Mouse (Mus musculus) lung, embryonic 14.5 days (tissue): ENCODE measurements around the gene Exosc7. TPM values are rescaled to one million over a fixed set of nuclear protein-coding genes. Genes with fewer than 3 reads are reported as not detected.

ENCODE experiments used
- ATAC-seq: fragments of 200-750 bp; cut with Nextera tagmentation; 2 replicates; pipeline ENCODE4 v1.8.0; 2017; ENCODE audit warnings: mild to moderate bottlenecking, moderate TSS enrichment, moderate library complexity; ENCODE audit not compliant: insufficient read depth
- DNase-seq: peaks from one replicate; pipeline ENCODE4 v3.0.0-alpha.2; 2015
- H3K27ac ChIP-seq: fragments of 300-500 bp; sonication (generic); 2 replicates; pipeline ENCODE4 v1.5.1; 2014; ENCODE audit warnings: low read depth, mild to moderate bottlenecking, moderate library complexity
- H3K27me3 ChIP-seq: fragments of 300-500 bp; sonication (generic); 2 replicates; pipeline ENCODE4 v1.6.1; 2014; ENCODE audit warnings: low read length, control low read depth; ENCODE audit not compliant: insufficient read depth
- H3K36me3 ChIP-seq: fragments of 300-500 bp; sonication (generic); 2 replicates; pipeline ENCODE4 v1.6.1; 2014; ENCODE audit warnings: control low read depth; ENCODE audit not compliant: insufficient read depth
- H3K4me1 ChIP-seq: fragments of 300-500 bp; sonication (generic); 2 replicates; pipeline ENCODE4 v1.6.1; 2014; ENCODE audit warnings: antibody characterized with exemption, control low read depth; ENCODE audit not compliant: insufficient read depth
- H3K4me2 ChIP-seq: fragments of 300-500 bp; sonication (generic); 2 replicates; pipeline ENCODE4 v1.6.1; 2014; ENCODE audit warnings: mild to moderate bottlenecking
- H3K4me3 ChIP-seq: fragments of 300-500 bp; sonication (generic); 2 replicates; pipeline ENCODE4 v1.5.1; 2014; ENCODE audit warnings: low read depth, low read length
- H3K9ac ChIP-seq: fragments of 300-500 bp; sonication (generic); 2 replicates; pipeline ENCODE4 v1.6.1; 2014
- H3K9me3 ChIP-seq: fragments of 300-500 bp; sonication (generic); 2 replicates; pipeline ENCODE4 v1.6.1; 2016; ENCODE audit warnings: low read depth, low read length, control low read depth
- CTCF ChIP-seq: IDR thresholded peaks from 2 replicates; pipeline ENCODE4 v1.5.1; 2016; ENCODE audit warnings: antibody characterized with exemption, low read depth
- WGBS: fragments of 180-500 bp; shearing (Covaris S2); extraction: QIAGEN DNeasy Blood & Tissue Kit; methylation state at CpG from one replicate; pipeline ENCODE4 v1.1.7; 2014; 5-methylcytosine and 5-hydroxymethylcytosine counted together
- polyA plus RNA-seq: library from polyadenylated mRNA; unstranded; fragments of >200 nt; fragmentation: Nextera tagmentation; extraction: Ambion mirVana; gene quantifications from 2 replicates; pipeline ENCODE4 v1.2.1, GENCODE M21; 2014

Exosc7 gene
- polyA plus RNA-seq: 123 and 132 TPM in 2 replicates

DNA sequence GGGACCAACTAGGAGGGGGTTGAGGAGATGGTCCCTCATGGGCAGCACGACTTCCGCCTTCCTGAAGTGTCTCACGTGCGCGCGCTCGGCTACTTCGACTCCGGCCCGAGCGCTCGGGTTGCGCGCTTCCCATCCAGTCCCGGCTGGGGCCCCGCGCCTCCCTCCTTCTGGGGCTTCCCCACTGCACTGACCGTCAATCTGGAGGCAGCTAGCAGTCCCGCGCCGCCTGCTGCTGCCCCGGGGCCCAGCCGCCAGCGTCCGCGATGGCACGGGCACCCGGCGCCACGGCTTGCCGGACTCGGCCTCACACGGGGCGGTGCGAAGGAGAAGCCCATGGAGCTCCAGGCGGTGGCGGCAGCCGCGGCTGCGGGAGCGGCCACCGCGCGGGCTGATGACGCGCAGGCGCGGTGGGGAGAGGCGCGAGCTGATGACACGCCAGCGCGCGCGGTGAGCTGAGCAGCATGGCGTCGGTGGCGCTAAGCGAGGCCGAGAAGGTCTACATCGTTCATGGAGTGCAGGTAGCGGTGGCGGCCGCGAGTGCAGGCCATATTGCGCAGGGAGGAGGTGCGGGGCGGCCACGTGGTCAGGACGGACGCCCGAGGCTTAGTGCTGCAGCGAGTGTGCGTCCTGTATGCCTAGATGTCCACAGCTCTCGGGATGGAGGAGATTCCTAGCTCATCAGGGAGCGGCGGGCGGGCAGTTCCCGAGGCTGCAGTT lies at the start of gene Exosc7, which contains the start of gene Zdhhc3:
Gene Exosc7, plus strand, starts transcription at position 411 of the 717 bp plus-strand sequence.
Gene Zdhhc3, minus strand, starts transcription at position 401 of the 717 bp plus-strand sequence.
- Histone ChIP-seq H3K4me2 (peak within 1 kb of the TSS; percentile 62), H3K4me3 (peak within 1 kb of the TSS; percentile 83), H3K4me1 (0 out of 2 replicates have a peak, but pooled peaks cover 5% of the 10 kb centered on the region), H3K9ac (peak within 1 kb of the TSS; percentile 85), H3K27me3 (no peaks in the 10 kb centered on the region), H3K27ac (peak within 1 kb of the TSS; percentile 91), H3K9me3 (no peaks in the 10 kb centered on the region), H3K36me3 (peaks cover 22% of the 10 kb centered on the region)
- 0 out of 2 replicates have a peak, but pooled peaks have one; percentile 1 for TF ChIP-seq CTCF
- peak; percentile 95 for DNase-seq
- ATAC-seq: peak; percentile 96
- under 1% methylated on average over 79 of the region's 79 CpGs for WGBS

DNA sequence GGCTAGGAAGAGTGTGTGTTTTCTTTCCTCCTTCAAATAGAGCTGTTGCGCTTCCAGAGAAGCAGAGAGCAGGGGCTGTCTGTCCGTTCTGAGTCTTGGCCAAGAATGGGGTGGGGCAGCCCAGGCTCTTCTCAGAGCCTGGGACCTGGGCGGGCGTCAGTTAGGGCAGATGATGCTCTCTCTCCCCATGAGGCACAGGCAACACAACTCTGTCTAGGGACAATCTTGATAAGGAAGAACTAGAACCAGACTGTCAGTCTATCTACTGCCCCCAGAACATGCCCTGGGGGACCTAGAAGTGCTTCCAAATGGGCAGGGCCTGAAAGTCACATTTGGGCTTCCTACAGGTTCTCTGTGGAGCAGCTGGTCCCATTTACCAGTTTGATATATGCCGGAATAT lies 33.9 kb upstream of the Exosc7 start:
- Histone ChIP-seq H3K36me3 (peaks cover 91% of the 10 kb centered on the region), H3K4me1 (no peaks in the 10 kb centered on the region), H3K9ac (no peak overlapping the region), H3K9me3 (no peaks in the 10 kb centered on the region), H3K4me2 (no peak overlapping the region), H3K27me3 (no peaks in the 10 kb centered on the region), H3K4me3 (no peak overlapping the region), H3K27ac (no peak overlapping the region)
- DNase-seq: no peak
- no peak for ATAC-seq
- 85% methylated on average over 5 of the region's 5 CpGs for WGBS
- TF ChIP-seq CTCF: no peak

DNA sequence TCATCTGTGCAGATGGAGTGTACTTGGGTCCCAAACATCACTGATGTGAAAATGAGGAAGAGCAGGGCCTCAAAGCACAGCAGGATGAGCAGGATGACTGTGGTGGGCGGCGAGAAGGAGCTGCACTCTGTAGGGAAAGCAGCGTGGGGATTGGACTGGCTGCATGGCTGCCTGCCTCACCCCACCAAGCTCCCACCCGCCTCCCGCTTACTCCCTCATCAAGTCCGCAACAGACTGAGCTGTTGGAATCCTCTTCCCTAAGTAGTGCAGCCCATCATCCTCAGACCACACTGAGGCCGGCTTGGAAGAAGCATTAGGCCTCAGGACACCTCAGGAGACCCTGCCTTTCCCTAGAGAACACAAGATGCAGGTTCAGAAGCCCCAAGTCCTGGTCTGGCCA lies 32.7 kb upstream of the Exosc7 start:
- Histone ChIP-seq H3K4me2 (no peak overlapping the region), H3K36me3 (peaks cover 95% of the 10 kb centered on the region), H3K4me3 (no peak overlapping the region), H3K27ac (no peak overlapping the region), H3K4me1 (no peaks in the 10 kb centered on the region), H3K27me3 (no peaks in the 10 kb centered on the region), H3K9ac (no peak overlapping the region), H3K9me3 (no peaks in the 10 kb centered on the region)
- 95% methylated on average over 7 of the region's 7 CpGs for WGBS
- TF ChIP-seq CTCF: no peak
- DNase-seq (no peak), ATAC-seq (no peak)

DNA sequence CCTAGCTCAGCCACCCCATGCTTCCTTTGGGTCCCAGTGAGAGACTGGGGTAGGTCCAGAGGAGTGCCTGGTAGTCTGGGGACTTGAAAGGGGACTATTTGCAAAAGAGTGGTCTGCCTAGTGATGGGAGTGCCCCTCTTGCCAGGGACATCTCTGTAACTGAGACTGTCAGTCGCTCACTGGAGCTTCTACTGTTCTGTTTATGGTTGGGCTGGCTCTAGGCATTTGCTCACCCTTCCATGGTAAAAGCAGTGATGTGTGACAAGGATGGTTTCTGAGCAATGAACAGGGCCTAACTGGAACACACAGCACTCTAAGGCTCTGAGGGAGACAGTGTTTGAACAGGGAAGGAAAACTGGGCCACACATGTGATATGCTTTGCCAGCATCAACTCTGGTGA lies 32.2 kb upstream of the Exosc7 start:
- no peak for ATAC-seq
- Histone ChIP-seq H3K36me3 (peaks cover 96% of the 10 kb centered on the region), H3K27ac (no peak overlapping the region), H3K27me3 (no peaks in the 10 kb centered on the region), H3K4me3 (no peak overlapping the region), H3K4me1 (no peaks in the 10 kb centered on the region), H3K9ac (no peak overlapping the region), H3K4me2 (no peak overlapping the region), H3K9me3 (no peaks in the 10 kb centered on the region)
- no peak for DNase-seq
- no peak for TF ChIP-seq CTCF
- WGBS: 89% methylated on average over 1 of the region's 1 CpGs

DNA sequence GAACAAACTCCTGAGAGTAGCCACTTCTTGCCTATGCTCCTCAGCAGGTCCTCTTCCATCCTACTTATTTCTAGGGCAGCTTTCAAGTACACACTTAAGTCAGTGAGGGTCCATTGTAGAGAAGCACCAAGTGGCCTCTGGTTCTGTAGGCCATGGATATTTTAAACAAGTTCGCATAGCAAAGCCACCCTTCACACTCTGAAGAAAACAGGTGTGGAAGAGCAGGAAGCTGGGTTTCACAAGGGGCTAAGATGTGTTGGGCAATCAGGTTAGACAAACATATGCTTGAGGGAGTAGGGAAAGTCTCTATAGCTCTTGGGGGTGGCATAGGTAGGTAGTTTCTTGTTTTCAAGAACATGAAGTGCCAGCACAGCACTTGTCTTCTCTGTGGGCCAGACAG lies 27.6 kb upstream of the Exosc7 start:
- WGBS: 59% methylated on average over 1 of the region's 1 CpGs
- TF ChIP-seq CTCF: no peak
- no peaks in the 10 kb centered on the region for H3K4me1 ChIP-seq
- ATAC-seq: no peak
- H3K9ac ChIP-seq: no peak overlapping the region
- H3K4me2 ChIP-seq: no peak overlapping the region
- no peaks in the 10 kb centered on the region for H3K27me3 ChIP-seq
- no peak for DNase-seq
- peaks cover 94% of the 10 kb centered on the region for H3K36me3 ChIP-seq
- H3K27ac ChIP-seq: no peak overlapping the region
- no peak overlapping the region for H3K4me3 ChIP-seq
- no peaks in the 10 kb centered on the region for H3K9me3 ChIP-seq

DNA sequence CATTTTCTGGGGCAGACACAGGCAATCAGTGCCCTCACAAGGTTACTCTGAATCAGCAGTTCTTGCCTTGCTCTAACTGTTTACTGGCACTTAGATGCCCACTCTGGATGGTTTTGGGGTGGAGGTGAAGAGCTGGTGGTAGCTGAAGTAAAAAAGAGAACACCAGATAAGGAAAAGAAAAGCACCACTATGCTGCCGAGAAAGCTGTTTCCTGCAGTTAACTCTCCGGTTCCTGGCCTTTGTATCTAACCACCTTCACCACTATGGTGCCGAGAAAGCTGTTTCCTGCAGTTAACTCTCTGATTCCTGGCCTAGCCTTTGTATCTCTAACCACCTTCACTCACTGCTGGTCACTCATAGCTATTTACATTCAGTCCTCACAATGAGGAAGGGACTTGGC lies 25.5 kb upstream of the Exosc7 start:
- Histone ChIP-seq H3K4me1 (no peaks in the 10 kb centered on the region), H3K4me3 (no peak overlapping the region), H3K27ac (no peak overlapping the region), H3K4me2 (no peak overlapping the region), H3K27me3 (no peaks in the 10 kb centered on the region), H3K9me3 (no peaks in the 10 kb centered on the region), H3K36me3 (peaks cover 83% of the 10 kb centered on the region), H3K9ac (no peak overlapping the region)
- 61% methylated on average over 3 of the region's 3 CpGs for WGBS
- ATAC-seq (no peak), DNase-seq (no peak)
- TF ChIP-seq CTCF: no peak

DNA sequence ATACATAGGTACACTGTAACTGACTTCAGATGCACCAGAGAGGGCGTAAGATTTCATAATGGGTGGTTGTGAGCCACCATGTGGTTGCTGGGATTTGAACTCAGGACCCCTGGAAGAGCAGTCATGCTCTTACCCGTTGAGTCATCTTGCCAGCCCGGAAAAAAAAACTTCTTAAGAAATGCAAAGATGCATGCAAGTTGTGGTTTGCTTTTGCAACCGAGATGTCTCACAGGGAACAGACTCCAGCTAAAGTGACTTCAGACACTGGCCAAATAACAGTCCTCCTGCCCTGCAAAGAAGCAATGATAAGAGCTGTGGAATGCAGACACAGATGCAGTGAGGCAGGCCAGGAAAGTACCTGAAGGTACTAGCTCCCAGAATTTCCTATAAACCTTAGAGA lies 22.2 kb upstream of the Exosc7 start:
- DNase-seq (no peak), ATAC-seq (no peak)
- Histone ChIP-seq H3K36me3 (peaks cover 76% of the 10 kb centered on the region), H3K9me3 (no peaks in the 10 kb centered on the region), H3K4me1 (no peaks in the 10 kb centered on the region), H3K27me3 (no peaks in the 10 kb centered on the region), H3K9ac (no peak overlapping the region), H3K27ac (no peak overlapping the region), H3K4me2 (no peak overlapping the region), H3K4me3 (no peak overlapping the region)
- 88% methylated on average over 4 of the region's 4 CpGs for WGBS
- TF ChIP-seq CTCF: no peak
